Mouse (Mus musculus) left cerebral cortex, postnatal 14 days (tissue): ENCODE measurements around the gene Bank1. TPM values are rescaled to one million over a fixed set of nuclear protein-coding genes. Genes with fewer than 3 reads are reported as not detected.
A peak's percentile ranks its signal among the peaks of the same experiment; 100 is the strongest.

Experiments
- DNase-seq, 2 experiments: peaks; one replicate each; pipeline ENCODE4 v3.0.0; 2021 to 2022; ENCODE audit warnings: low spot score in 2 of 2, mixed read lengths in 1 of 2
- intact Hi-C: fragments of 180-260 bp; cut with DNase I; formaldehyde crosslinking; loops from one replicate; pipeline ENCODE4 v1.15.1; 2025
- total RNA-seq, 2 experiments: library from RNA; stranded (reverse); gene quantifications; 2 replicates each; pipeline ENCODE4 v1.2.3; 2021

Gene Bank1
- total RNA-seq, 2 experiments from 2014 or later, result 0.77 to 1.1 TPM

GRCm38 (mm10) chr3:136147166-136147565 lies 178.7 kb downstream of the Bank1 start:
- intact Hi-C loops, result no loop called here
- no peak for DNase-seq

DNA sequence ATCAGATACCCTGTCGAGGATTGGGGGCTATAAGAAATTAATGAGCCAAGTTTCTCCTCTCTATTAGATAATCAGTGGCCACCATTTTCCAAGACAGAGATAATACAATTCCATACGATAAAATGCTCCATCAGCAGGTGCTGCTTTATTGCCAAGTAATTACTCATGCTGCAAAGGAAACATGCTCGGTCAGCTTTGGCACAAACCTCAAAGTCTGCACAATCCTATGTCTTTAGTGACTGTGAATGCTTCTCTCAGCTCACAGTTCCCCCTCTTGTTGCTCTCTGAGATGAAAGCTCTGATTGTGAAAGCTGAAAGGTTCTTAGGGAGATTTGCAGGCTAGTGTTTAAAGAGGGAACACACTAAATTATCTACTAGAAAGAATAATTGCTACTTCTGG lies 193.9 kb downstream of the Bank1 start:
- intact Hi-C loops, result no loop called here
- no peak for DNase-seq

DNA sequence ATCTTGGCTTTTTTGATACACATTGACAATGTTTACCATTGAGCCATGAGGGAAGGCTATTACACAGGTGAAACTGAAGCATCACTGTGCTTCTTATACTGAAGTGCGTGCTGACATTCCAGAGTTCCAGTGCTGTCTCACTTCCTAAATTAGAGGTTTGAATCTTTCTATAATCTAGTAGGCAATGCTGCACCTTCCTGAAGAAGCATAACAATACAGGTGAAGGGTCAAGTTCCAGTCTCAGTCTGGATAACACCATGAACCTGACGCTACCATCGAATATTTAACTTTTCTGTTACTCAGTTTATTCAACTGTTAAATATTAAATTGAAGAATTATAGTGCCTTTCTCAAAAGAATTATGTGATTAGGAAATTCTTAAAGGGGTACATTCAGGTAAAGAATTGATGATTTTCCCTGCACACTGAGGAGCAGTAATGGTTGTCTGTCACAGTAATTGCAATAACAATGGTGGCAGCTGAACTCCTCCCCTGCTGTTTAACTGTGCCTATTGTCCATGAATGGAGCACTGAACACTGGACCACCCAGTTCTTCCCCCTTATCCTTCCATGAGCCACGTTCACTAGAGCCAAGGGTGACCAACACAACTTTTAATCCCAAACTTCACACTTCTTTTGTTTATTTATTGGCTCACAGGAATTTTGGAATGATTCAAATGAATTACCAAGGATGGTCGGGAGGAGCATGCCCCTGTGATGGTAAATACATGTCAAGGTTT lies 210.2 kb downstream of the Bank1 start:
- no peak for DNase-seq
- intact Hi-C loops, result no loop called here

DNA sequence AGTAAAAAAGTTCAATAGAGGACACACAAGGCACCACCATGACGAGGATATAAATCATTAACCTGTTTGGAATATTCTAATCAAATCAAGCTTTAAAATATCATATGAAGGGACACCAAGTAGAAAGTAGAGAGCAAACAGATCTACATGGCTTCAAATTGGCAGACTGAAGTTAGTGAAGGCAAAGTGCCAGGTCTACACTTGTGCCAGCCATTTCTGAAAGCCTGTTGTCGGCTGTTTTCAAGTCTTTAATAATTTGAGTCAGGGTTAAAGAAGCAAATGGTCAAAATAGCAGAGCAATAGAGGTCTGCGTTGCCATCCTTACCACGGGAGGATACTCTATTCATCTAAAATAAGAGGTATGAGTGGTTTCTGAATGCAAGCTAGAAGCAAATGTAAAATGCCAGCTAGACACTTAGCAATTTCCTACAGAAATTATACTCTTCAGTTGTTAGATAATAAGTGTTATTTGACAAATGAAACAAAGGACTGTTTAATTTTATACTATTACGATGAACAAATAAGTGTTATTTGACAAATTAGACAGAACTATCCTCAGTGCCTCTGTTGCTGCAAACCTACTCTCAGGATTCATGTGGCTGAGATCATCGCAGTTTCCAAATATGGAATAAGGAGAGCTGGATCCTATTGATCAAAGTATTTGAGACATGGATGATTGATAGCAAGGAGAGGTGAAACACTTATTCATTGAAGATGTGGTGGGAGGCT lies 216.3 kb downstream of the Bank1 start:
- intact Hi-C loops, result no loop called here

DNA sequence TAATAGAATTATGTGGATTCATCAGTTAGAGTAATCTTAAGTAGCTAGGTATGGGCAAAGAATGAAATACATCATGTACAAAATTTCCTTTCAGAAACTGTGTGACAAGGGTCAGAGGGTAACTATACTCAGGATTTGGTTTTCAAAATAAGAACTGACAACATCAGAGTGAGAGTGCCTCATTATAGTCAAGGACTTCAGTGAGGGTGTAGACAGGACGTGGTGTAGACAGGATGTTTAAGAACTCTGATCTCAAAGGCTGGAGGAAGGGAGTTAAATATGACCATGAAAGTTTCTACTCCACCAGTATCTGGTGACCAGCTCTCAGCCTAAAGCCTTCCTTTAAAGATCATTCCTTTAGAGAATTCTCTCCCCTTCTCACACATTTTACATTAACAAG lies 219.4 kb downstream of the Bank1 start:
- DNase-seq, result no peak
- intact Hi-C loops, result no loop called here

More for the DNA sequence above, 216.3 kb downstream of the Bank1 start:
- no peak for DNase-seq

DNA sequence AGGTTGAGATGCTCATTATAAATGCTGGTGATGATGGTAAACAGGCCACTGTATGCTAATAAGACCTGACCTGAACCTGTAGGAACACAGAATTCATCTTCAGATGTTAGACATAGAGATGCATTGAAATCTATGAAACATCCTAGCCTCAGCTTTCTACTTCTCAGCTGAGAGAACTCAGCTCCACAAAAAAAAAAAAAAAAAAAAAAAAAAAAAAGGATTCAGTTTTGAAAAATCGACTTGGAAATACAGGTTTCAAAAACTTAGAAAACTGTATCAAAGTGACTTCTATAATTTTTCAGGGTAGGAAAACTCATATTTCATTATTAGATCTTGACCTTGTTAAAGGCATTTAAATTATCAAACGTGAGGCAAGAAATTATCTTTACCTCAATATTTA lies 222.5 kb downstream of the Bank1 start:
- intact Hi-C loops, result no loop called here
- no peak for DNase-seq

- no peak for DNase-seq
- intact Hi-C loops, result no loop called here
Observed at GRCm38 (mm10) chr3:136100973-136101500, 224.8 kb downstream of the Bank1 start.

DNA sequence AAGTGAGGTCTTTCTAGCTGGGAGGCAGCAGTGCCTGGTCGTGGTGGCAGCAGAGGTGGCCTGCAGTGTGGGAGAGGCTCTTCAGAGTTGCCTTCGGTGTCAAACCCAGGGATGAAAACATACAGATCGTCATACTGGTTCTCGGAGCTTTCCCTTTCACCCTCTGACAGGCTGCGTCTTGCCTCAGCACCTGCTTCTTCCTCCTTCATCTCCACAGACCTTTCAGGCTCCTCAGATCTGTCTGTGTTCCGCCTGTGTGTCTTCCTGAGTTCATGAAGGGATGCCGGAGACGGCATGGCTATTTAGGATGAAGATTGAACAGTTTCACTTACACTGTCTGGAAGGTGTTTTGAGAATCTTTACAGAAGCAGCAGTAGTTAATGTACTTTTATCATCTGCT lies 225.6 kb downstream of the Bank1 start:
- intact Hi-C loops, result no loop called here
- DNase-seq, result no peak

DNA sequence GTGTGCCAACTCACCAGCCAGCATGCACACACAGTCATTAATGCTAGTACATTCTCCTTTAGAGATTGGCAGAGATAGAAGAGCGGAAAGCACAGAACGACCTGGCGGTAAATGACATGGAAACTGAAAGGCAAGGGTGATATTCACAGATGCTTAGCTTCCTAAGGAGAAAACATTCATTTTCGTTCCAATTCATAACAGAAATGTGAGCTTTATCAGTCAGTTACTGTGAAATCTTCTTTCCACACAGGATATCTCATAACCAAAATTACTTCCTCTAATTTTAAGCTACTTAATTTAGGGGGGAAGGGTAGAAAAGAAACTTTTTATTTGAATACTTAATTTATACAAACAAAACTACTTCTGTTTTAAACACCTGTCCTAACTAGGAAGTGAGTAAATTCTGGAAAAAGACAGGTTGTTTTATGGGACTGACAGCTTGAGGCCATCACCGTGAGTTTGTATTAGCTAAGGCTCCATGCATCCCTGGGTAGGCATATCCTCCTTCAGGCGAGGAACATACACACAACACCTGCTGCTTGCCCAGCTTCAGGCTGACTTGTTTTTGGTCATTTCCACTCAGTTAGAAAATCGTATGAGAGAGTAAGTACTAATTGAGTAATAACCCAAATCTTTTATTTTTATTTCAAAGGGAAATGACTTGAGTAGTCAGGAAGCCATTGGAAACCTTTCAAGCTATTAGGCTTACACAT lies 238.8 kb downstream of the Bank1 start:
- no peak for DNase-seq
- intact Hi-C loops, result no loop called here

- DNase-seq, result no peak
- intact Hi-C loops, result no loop called here
Observed at GRCm38 (mm10) chr3:136086431-136086830, 239.4 kb downstream of the Bank1 start.

GRCm38 (mm10) chr3:136085077-136085476 lies 240.8 kb downstream of the Bank1 start:
- intact Hi-C loops, result no loop called here
- DNase-seq, result no peak

DNA sequence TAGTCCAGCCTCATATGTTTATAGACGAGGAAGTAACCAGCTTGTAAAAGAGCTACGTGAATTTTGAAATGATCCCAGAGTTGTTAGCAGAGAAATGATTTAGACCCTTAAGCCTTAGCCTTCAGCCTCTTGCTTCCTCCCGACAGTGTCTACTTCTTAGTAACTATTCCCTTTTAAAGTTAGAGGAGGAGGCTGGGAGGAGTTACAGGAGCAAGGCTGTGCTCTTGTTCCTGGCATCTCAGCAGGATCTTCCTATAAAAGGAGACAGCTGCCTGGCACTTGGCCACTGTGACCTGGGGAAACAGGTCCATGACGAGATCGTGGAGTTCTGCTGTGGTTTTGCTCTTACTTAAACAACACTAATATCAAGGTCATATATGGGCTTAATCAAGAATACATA lies 241.8 kb downstream of the Bank1 start:
- DNase-seq, result no peak
- intact Hi-C loops, result no loop called here

GRCm38 (mm10) chr3:136081264-136081663 lies 244.6 kb downstream of the Bank1 start:
- no peak for DNase-seq
- intact Hi-C loops, result no loop called here

DNA sequence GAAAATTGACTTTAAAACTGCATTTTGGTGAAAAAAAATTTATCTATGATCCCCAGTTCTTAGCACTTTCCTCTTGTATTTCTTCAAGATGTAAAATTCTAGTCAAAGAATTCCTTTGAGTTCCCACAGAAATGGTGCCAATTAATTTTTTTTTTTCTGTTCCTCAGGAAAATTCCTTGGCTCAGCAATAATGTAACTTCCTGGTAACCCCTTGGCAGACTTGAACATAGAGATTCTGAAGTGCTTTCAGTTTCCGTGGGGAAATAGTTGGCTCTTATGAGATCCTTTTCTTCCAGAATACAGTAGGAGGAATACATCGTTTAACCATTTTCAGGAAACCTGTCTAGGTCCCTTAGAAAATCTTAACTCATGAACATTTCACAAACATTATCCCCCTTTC lies 247.3 kb downstream of the Bank1 start:
- no peak for DNase-seq
- intact Hi-C loops, result no loop called here

GRCm38 (mm10) chr3:136070394-136070793 lies 255.5 kb downstream of the Bank1 start:
- intact Hi-C loops, result no loop called here
- no peak for DNase-seq

GRCm38 (mm10) chr3:136061907-136062306 lies 264.0 kb downstream of the Bank1 start:
- DNase-seq, result no peak
- intact Hi-C loops, result no loop called here

GRCm38 (mm10) chr3:136050635-136051034 lies 275.2 kb downstream of the Bank1 start:
- no peak for DNase-seq
- intact Hi-C loops, result no loop called here

GRCm38 (mm10) chr3:136050215-136050614 lies 275.7 kb downstream of the Bank1 start:
- DNase-seq, result no peak
- intact Hi-C loops, result no loop called here

GRCm38 (mm10) chr3:136048026-136048425 lies 277.8 kb downstream of the Bank1 start:
- intact Hi-C loops, result no loop called here
- no peak for DNase-seq

GRCm38 (mm10) chr3:136045381-136045780 lies 280.5 kb downstream of the Bank1 start:
- peak in 1 of 2 experiments; percentile 24 for DNase-seq
- intact Hi-C loops, result no loop called here
